Mouse (Mus musculus) left cerebral cortex, postnatal 14 days (tissue): Measurements from ENCODE around the gene Gpn3. TPM values are rescaled to one million over a fixed set of nuclear protein-coding genes. Genes with fewer than 3 reads are reported as not detected.
"Not testable (repeated sequence)": the region's sequence is repeated elsewhere in the genome, so short reads cannot be mapped to it uniquely, and the experiment has no call there.

Experiments used
- DNase-seq, 2 experiments: peaks; one replicate each; pipeline ENCODE4 v3.0.0; 2021 to 2022; ENCODE audit warnings: low spot score in 2 of 2, mixed read lengths in 1 of 2
- intact Hi-C: fragments of 180-260 bp; cut with DNase I; formaldehyde crosslinking; loops from one replicate; pipeline ENCODE4 v1.15.1; 2025
- total RNA-seq, 2 experiments: library from RNA; stranded (reverse); gene quantifications; 2 replicates each; pipeline ENCODE4 v1.2.3; 2021

Gene Gpn3
- total RNA-seq, 2 experiments from 2014 or later, result 23.4 to 25.7 TPM

DNA sequence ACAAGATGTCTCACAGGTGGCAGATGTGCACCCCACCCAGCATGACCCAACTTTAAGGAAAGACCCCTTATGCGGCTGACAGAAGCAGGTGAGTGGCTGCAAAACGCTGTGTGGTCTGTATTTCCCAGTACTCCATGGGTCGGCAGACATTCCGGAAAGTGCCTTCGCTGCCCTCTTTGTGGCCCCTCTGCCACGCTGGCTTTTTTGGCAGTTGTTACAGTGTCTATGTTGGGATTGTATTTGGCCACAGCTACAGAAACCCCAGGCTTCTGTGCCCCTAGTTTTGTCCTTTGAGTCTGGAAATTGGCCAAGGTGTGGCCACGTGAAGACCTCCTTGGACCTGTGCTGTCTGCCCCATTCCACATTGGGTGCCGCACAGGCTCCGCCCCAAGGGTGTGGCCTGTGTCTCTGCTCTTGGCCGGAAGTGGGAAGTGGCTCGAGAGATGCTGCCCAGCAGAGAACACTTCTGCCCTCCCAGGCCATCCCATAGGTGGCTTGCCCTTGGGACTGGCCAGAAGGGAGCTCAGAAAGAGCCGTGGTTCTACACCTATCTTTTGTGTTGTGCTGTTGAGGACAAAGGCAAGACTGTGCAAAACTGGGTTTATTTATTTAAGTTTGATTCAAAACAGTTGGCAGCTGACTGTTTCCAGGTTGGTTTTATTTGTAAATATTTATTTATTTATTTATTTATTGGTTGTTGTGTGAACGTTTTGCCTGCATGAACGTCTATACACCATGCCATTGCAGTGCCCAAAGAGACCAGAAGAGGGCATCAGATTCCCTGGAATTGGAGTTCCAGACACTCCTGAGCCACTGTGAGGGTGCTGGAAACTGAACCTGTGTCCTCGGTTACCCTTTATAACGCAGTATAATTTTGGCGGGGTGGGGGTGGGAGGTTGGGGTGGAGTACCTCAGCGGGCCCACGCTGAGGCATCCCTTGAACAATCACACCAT, 38.3 kb downstream of the Gpn3 start:
- intact Hi-C loops, result no loop called here

GRCm38 (mm10) chr5:122411892-122412291, 40.2 kb downstream of the Gpn3 start:
- intact Hi-C loops, result no loop called here
- DNase-seq, result no peak

More for the DNA sequence above, 38.3 kb downstream of the Gpn3 start:
- DNase-seq, result no peak

GRCm38 (mm10) chr5:122412826-122413225, 41.1 kb downstream of the Gpn3 start:
- intact Hi-C loops, result no loop called here
- DNase-seq, result no peak

DNA sequence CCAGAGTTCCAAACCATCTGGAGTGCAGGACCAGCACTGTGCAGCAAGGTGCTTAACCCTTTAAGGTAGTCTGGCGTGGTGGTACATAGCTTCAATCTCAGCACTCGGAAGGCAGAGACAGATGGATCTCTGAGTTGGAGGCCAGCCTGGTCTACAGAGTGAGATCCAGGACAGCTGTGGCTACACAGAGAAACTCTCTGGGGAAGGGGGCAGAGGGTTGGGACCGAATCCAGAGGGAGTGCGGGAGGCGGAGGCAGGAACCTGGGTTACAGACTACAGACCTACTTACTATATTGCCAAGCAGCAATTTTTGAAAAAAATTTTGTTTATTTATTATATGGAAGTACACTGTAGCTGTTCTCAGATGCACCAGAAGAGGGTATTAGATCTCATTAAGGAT, 42.7 kb downstream of the Gpn3 start:
- no peak for DNase-seq
- intact Hi-C loops, result no loop called here

DNA sequence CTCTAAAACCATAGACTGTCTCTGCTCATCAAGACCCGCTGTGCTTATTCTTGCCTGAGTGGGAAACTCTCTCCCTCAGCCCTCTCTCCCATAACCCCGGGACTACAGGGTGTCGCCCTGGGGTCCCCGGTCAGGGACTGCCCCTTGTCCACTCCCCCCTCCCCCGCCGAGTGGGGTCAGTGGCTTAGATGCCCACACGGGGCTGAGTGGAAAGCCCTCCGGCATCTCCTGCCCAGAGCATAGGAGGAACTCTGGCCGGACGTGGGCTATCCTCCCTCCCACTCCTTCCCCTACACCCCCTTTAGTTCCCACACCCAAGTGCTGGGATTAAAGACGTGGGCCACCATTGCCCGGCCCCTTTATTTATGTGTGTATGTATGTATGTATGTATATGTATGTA, 43.8 kb downstream of the Gpn3 start:
- intact Hi-C loops, result no loop called here
- no peak for DNase-seq

DNA sequence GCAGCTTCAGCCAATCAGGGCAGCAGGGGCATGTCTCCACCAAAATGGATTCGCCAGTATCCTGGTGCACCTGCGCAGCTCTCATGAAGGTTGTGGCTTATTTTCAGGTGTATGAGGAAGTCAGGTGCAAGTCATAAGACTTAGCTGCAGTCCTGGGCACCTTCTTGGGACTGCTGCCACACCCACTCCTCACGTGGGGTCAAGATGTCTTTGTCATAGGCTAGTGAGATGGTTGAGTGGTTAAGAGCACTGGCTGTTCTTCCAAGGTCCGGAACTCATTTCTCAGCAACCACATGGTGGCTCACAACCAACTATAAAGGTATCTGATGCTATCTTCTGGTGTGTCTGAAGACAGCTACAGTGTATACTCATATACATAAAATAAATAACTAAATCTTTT, 49.0 kb downstream of the Gpn3 start:
- intact Hi-C loops, DNase-seq: not testable (repeated sequence)

DNA sequence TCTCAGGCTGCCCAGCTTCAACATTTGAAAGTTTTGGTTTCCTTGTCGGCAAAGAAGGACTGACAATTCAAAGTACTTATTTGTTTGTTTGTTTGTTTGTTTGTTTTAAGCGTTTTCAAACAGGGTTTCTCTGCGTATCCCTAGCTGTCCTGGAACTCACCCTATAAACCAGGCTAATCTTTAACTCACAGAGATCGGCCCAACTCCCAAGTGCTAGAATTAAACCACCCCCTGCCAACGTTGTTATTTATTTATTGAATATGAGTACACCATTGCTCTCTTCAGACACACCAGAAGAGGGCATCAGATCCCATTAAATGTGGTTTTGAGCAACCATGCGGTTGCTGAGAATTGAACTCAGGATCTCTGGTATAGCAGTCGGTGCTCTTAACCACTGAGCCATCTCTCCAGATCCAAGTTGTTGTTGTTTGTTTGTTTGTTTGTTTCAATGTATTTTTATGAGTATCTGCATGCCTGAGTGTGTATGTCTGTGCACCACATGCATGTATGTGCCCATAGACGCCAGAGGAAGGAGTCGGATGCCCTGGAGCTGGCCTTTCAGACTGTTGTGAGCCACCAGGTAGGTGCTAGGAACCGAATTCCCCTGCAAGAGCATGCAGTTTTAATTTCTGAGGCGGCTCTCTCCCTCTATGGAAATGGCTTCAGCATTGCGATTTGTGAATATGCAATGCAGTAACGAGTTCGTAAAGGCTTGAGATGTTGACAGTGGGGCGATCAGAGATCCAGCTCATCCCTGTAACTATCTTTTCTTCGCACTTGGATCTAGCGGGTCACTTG, 49.8 kb downstream of the Gpn3 start, which contains the start of gene Anapc7:
Anapc7 (plus strand) TSS at position 423 of the 798 bp plus-strand sequence.
- intact Hi-C loops, result no loop called here
- DNase-seq, result no peak

- peak; percentile 85 to 88 for DNase-seq
- intact Hi-C loops, result no loop called here
Observed at GRCm38 (mm10) chr5:122422071-122422964, 50.6 kb downstream of the Gpn3 start.

GRCm38 (mm10) chr5:122423083-122423482, 51.4 kb downstream of the Gpn3 start:
- no peak for DNase-seq
- intact Hi-C loops, result no loop called here

- intact Hi-C loops, result no loop called here
- DNase-seq, result no peak
Observed at GRCm38 (mm10) chr5:122425550-122425949, 53.9 kb downstream of the Gpn3 start.

DNA sequence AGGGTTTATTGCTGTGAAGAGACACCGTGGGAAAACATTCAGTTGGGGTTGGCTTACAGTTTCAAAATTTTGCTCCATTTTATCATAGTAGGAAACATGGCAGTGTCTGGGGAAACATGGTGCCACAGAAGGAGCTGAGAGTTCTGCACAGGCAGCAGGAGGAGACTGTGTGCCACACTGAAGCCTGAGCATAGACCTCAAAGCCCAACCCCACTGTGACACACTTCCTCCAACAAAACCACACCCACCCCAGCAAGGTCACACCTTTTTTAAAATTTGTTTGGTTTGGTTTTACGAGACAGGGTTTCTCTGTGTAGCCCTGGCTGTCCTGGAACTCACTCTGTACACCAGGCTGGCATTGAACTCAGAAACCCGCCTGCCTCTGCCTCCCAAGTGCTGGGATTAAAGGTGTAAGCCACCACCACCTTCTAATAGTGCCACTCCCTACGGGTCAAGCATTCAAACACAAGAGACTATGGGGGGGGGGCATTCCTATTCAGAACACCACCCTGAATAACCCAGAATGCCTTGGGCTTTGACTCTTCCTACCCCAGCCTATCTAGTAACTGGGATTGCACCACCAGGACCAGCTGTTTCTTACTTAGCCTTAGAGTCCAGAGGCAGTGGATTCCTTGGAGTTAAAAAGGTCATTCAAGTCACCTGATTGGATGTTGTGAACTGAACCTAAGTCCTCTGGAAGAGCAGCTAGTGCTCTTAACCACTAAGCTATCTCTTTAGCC, 58.5 kb downstream of the Gpn3 start:
- DNase-seq, result no peak
- intact Hi-C loops, result no loop called here

GRCm38 (mm10) chr5:122431221-122431620, 59.5 kb downstream of the Gpn3 start:
- DNase-seq, result no peak
- intact Hi-C loops, result no loop called here

Other genes starting within 250 kb of the Gpn3 start
- gene Ccdc63, start 231.1 kb upstream of the Gpn3 start, total RNA-seq, result under 1 TPM in 1 of 2 experiments, not detected in 1; 0.24 TPM
- gene Ppp1cc, start 213.6 kb upstream of the Gpn3 start, total RNA-seq, result 100 to 1,000 TPM; 161 to 170 TPM
- gene Hvcn1, start 165.1 kb upstream of the Gpn3 start, total RNA-seq, result 1 to 10 TPM; 2.0 to 2.4 TPM
- 10 to 100 TPM; 10.4 to 12.1 TPM for gene Tctn1, start 107.4 kb upstream of the Gpn3 start, total RNA-seq
- gene Pptc7, start 87.5 kb upstream of the Gpn3 start, total RNA-seq, result 10 to 100 TPM; 30.4 to 31.9 TPM
- 1 to 10 TPM; 3.0 to 3.7 TPM for gene Rad9b, start 17.6 kb upstream of the Gpn3 start, total RNA-seq
- gene Vps29, start 17.5 kb upstream of the Gpn3 start, total RNA-seq, result 100 to 1,000 TPM; 200 to 203 TPM
- gene Fam216a, start 488 bp downstream of the Gpn3 start, total RNA-seq, result 10 to 100 TPM; 74.2 to 77.6 TPM
- 100 to 1,000 TPM; 250 to 273 TPM for gene Arpc3, start 20.0 kb downstream of the Gpn3 start, total RNA-seq
- 10 to 100 TPM; 29.5 to 31.2 TPM for gene Anapc7, start 49.8 kb downstream of the Gpn3 start, total RNA-seq
- gene Atp2a2, start 130.3 kb downstream of the Gpn3 start, total RNA-seq, result 100 to 1,000 TPM; 737 to 785 TPM
- gene Ift81, start 242.6 kb downstream of the Gpn3 start, total RNA-seq, result 10 to 100 TPM; 35.5 to 36.5 TPM